Mouse (Mus musculus): ENCODE measurements around the gene Ank. TPM values are rescaled to one million over a fixed set of nuclear protein-coding genes. Genes with fewer than 3 reads are reported as not detected.
"Not testable (repeated sequence)": the region's sequence is repeated elsewhere in the genome, so short reads cannot be mapped to it uniquely, and the experiment has no call there.

Ank gene
- polyA plus RNA-seq, 1 experiment from 2014 or later, result 16.7 TPM

GRCm38 (mm10) chr15:27468822-27469488 is 2.5 kb downstream of the Ank start:
- no peaks in the 10 kb centered on the region for H3K36me3 ChIP-seq
- H3K4me3 ChIP-seq (replicated peaks), result no peak overlapping the region
- no peak for ATAC-seq (ENCODE audit: low FRiP score)
- peaks cover 37% of the 10 kb centered on the region for H3K4me1 ChIP-seq
- no peak overlapping the region for H3K27ac ChIP-seq (replicated peaks)
- no peaks in the 10 kb centered on the region for H3K9me3 ChIP-seq (replicated peaks)
- peak overlapping the region; percentile 25; the same call in 1 of the 2 replicates for H3K4me2 ChIP-seq
- no peak overlapping the region for H3K9ac ChIP-seq (replicated peaks)
- H3K27me3 ChIP-seq (replicated peaks), result no peaks in the 10 kb centered on the region
- 82% methylated on average over 4 of the region's 4 CpGs for WGBS

GRCm38 (mm10) chr15:27470346-27470745 is 3.9 kb downstream of the Ank start:
- not testable (repeated sequence) for H3K9me3 ChIP-seq (replicated peaks); H3K36me3 ChIP-seq; H3K4me2 ChIP-seq; H3K9ac ChIP-seq (replicated peaks); H3K27ac ChIP-seq (replicated peaks); ATAC-seq (ENCODE audit: low FRiP score); H3K27me3 ChIP-seq (replicated peaks); H3K4me3 ChIP-seq (replicated peaks)
- WGBS, result 81% methylated on average over 3 of the region's 3 CpGs
- H3K4me1 ChIP-seq, result peaks cover 37% of the 10 kb centered on the region

- Histone ChIP-seq H3K27ac (replicated peaks) (no peak overlapping the region), H3K36me3 (no peaks in the 10 kb centered on the region; the same call in 1 of the 2 replicates), H3K4me1 (peaks cover 37% of the 10 kb centered on the region), H3K9ac (replicated peaks) (no peak overlapping the region), H3K4me2 (0 out of 2 replicates have a peak overlapping the region, but pooled peaks have one; percentile 13), H3K9me3 (replicated peaks) (no peaks in the 10 kb centered on the region), H3K4me3 (replicated peaks) (no peak overlapping the region), H3K27me3 (replicated peaks) (no peaks in the 10 kb centered on the region)
- no peak for ATAC-seq (ENCODE audit: low FRiP score)
- 30% methylated on average over 9 of the region's 9 CpGs for WGBS
These were observed 5.8 kb downstream of the Ank start for GRCm38 (mm10) chr15:27472315-27472714.

GRCm38 (mm10) chr15:27475988-27476387 is 9.5 kb downstream of the Ank start:
- WGBS, result 81% methylated on average over 15 of the region's 15 CpGs
- Histone ChIP-seq H3K4me2 (no peak overlapping the region), H3K9me3 (replicated peaks) (no peaks in the 10 kb centered on the region), H3K4me3 (replicated peaks) (no peak overlapping the region), H3K27ac (replicated peaks) (no peak overlapping the region), H3K4me1 (peaks cover 25% of the 10 kb centered on the region), H3K9ac (replicated peaks) (no peak overlapping the region), H3K27me3 (replicated peaks) (no peaks in the 10 kb centered on the region), H3K36me3 (no peaks in the 10 kb centered on the region; the same call in 1 of the 2 replicates)
- ATAC-seq (ENCODE audit: low FRiP score), result no peak

- no peak overlapping the region for H3K4me2 ChIP-seq
- no peak overlapping the region for H3K27ac ChIP-seq (replicated peaks)
- H3K4me3 ChIP-seq (replicated peaks), result no peak overlapping the region
- no peak overlapping the region for H3K9ac ChIP-seq (replicated peaks)
- H3K4me1 ChIP-seq, result peaks cover 22% of the 10 kb centered on the region
- H3K9me3 ChIP-seq (replicated peaks), result no peaks in the 10 kb centered on the region
- 91% methylated on average over 12 of the region's 12 CpGs for WGBS
- no peaks in the 10 kb centered on the region for H3K27me3 ChIP-seq (replicated peaks)
- no peak for ATAC-seq (ENCODE audit: low FRiP score)
- no peaks in the 10 kb centered on the region; the same call in 1 of the 2 replicates for H3K36me3 ChIP-seq
These were observed 10.2 kb downstream of the Ank start for GRCm38 (mm10) chr15:27476671-27477070.

- H3K27me3 ChIP-seq (replicated peaks), result no peaks in the 10 kb centered on the region
- peaks cover 22% of the 10 kb centered on the region for H3K4me1 ChIP-seq
- H3K4me2 ChIP-seq, result no peak overlapping the region
- H3K27ac ChIP-seq (replicated peaks), result no peak overlapping the region
- no peak overlapping the region for H3K9ac ChIP-seq (replicated peaks)
- no peak for ATAC-seq (ENCODE audit: low FRiP score)
- no peaks in the 10 kb centered on the region for H3K9me3 ChIP-seq (replicated peaks)
- no peak overlapping the region for H3K4me3 ChIP-seq (replicated peaks)
- no peaks in the 10 kb centered on the region; the same call in 1 of the 2 replicates for H3K36me3 ChIP-seq
- WGBS, result 98% methylated on average over 9 of the region's 9 CpGs
These were observed 10.7 kb downstream of the Ank start for GRCm38 (mm10) chr15:27477159-27477558.

- 79% methylated on average over 7 of the region's 7 CpGs for WGBS
- Histone ChIP-seq H3K36me3 (no peaks in the 10 kb centered on the region; the same call in 1 of the 2 replicates), H3K27ac (replicated peaks) (no peak overlapping the region), H3K27me3 (replicated peaks) (no peaks in the 10 kb centered on the region), H3K4me3 (replicated peaks) (no peak overlapping the region), H3K4me1 (peaks cover 17% of the 10 kb centered on the region), H3K9ac (replicated peaks) (no peak overlapping the region), H3K4me2 (no peak overlapping the region), H3K9me3 (replicated peaks) (no peaks in the 10 kb centered on the region)
- no peak for ATAC-seq (ENCODE audit: low FRiP score)
These were observed 11.2 kb downstream of the Ank start for GRCm38 (mm10) chr15:27477630-27478029.

GRCm38 (mm10) chr15:27480333-27481015 is 14.0 kb downstream of the Ank start:
- H3K9ac ChIP-seq (replicated peaks), result no peak overlapping the region
- H3K27me3 ChIP-seq (replicated peaks), result no peaks in the 10 kb centered on the region
- no peaks in the 10 kb centered on the region for H3K9me3 ChIP-seq (replicated peaks)
- no peak overlapping the region for H3K27ac ChIP-seq (replicated peaks)
- ATAC-seq (ENCODE audit: low FRiP score), result no peak; the same call in 1 of the 2 replicates
- WGBS, result 66% methylated on average over 4 of the region's 4 CpGs
- H3K36me3 ChIP-seq, result no peaks in the 10 kb centered on the region; the same call in 1 of the 2 replicates
- peaks cover 27% of the 10 kb centered on the region for H3K4me1 ChIP-seq
- no peak overlapping the region for H3K4me3 ChIP-seq (replicated peaks)
- H3K4me2 ChIP-seq, result no peak overlapping the region

- Histone ChIP-seq H3K9me3 (replicated peaks) (no peaks in the 10 kb centered on the region), H3K36me3 (no peaks in the 10 kb centered on the region), H3K27me3 (replicated peaks) (no peaks in the 10 kb centered on the region), H3K4me1 (peaks cover 41% of the 10 kb centered on the region), H3K4me3 (replicated peaks) (no peak overlapping the region), H3K4me2 (no peak overlapping the region), H3K9ac (replicated peaks) (no peak overlapping the region), H3K27ac (replicated peaks) (no peak overlapping the region)
- ATAC-seq (ENCODE audit: low FRiP score), result no peak
- WGBS, result 94% methylated on average over 4 of the region's 4 CpGs
These were observed 15.5 kb downstream of the Ank start for GRCm38 (mm10) chr15:27481956-27482355.

- 65% methylated on average over 3 of the region's 3 CpGs for WGBS
- Histone ChIP-seq H3K4me3 (replicated peaks) (no peak overlapping the region), H3K27ac (replicated peaks) (no peak overlapping the region)
These were observed 16.7 kb downstream of the Ank start for GRCm38 (mm10) chr15:27483183-27483582.

GRCm38 (mm10) chr15:27485567-27486278 is 19.2 kb downstream of the Ank start:
- WGBS, result 27% methylated on average over 12 of the region's 12 CpGs
- Histone ChIP-seq H3K36me3 (no peaks in the 10 kb centered on the region), H3K9ac (replicated peaks) (no peak overlapping the region), H3K4me1 (peaks cover 52% of the 10 kb centered on the region), H3K27me3 (replicated peaks) (no peaks in the 10 kb centered on the region), H3K4me3 (replicated peaks) (no peak overlapping the region), H3K9me3 (replicated peaks) (no peaks in the 10 kb centered on the region), H3K27ac (replicated peaks) (peak overlapping the region; percentile 64), H3K4me2 (peak overlapping the region; percentile 15)
- peak; percentile 66; the same call in 1 of the 2 replicates for ATAC-seq (ENCODE audit: low FRiP score)

More at GRCm38 (mm10) chr15:27483183-27483582, 16.7 kb downstream of the Ank start:
- no peak for ATAC-seq (ENCODE audit: low FRiP score)
- Histone ChIP-seq H3K4me2 (no peak overlapping the region), H3K9me3 (replicated peaks) (no peaks in the 10 kb centered on the region), H3K9ac (replicated peaks) (no peak overlapping the region), H3K4me1 (peaks cover 53% of the 10 kb centered on the region), H3K36me3 (no peaks in the 10 kb centered on the region), H3K27me3 (replicated peaks) (no peaks in the 10 kb centered on the region)

Measured in neural tube, embryonic 15.5 days (tissue).